Mouse (Mus musculus) kidney, embryonic 15.5 days (tissue): ENCODE measurements around the gene Abhd2. TPM values are rescaled to one million over a fixed set of nuclear protein-coding genes. Genes with fewer than 3 reads are reported as not detected.
A peak's percentile ranks its signal among the peaks of the same experiment; 100 is the strongest.

Experiments used
- ATAC-seq: fragments of 200-750 bp; cut with Nextera tagmentation; replicated peaks from 2 replicates; pipeline ENCODE4 v1.8.0; 2017; ENCODE audit warnings: moderate TSS enrichment; ENCODE audit not compliant: low FRiP score
- H3K27ac ChIP-seq: fragments of 300-500 bp; sonication (generic); 2 replicates; pipeline ENCODE4 v1.5.1; 2015; ENCODE audit warnings: mild to moderate bottlenecking, inconsistent platforms
- H3K27me3 ChIP-seq: fragments of 300-500 bp; sonication (generic); 2 replicates; pipeline ENCODE4 v1.6.1; 2015; ENCODE audit warnings: inconsistent platforms
- H3K36me3 ChIP-seq: fragments of 300-500 bp; sonication (generic); 2 replicates; pipeline ENCODE4 v1.6.1; 2015; ENCODE audit warnings: inconsistent platforms
- H3K4me1 ChIP-seq: fragments of 300-500 bp; sonication (generic); 2 replicates; pipeline ENCODE4 v1.6.1; 2015; ENCODE audit warnings: inconsistent platforms
- H3K4me2 ChIP-seq: fragments of 300-500 bp; sonication (generic); 2 replicates; pipeline ENCODE4 v1.6.1; 2015; ENCODE audit warnings: moderate library complexity, mild to moderate bottlenecking, inconsistent platforms
- H3K4me3 ChIP-seq: fragments of 300-500 bp; sonication (generic); replicated peaks from 2 replicates; pipeline ENCODE4 v1.5.1; 2015; ENCODE audit warnings: mild to moderate bottlenecking, inconsistent platforms
- H3K9ac ChIP-seq: fragments of 300-500 bp; sonication (generic); 2 replicates; pipeline ENCODE4 v1.6.1; 2015; ENCODE audit warnings: mild to moderate bottlenecking, inconsistent platforms
- H3K9me3 ChIP-seq: fragments of 300-500 bp; sonication (generic); replicated peaks from 2 replicates; pipeline ENCODE4 v1.6.1; 2016; ENCODE audit warnings: inconsistent platforms
- WGBS: fragments of 180-500 bp; shearing (Covaris S2); methylation state at CpG from one replicate; pipeline ENCODE4 v1.1.7; 2015; ENCODE audit warnings: mixed read lengths; 5-methylcytosine and 5-hydroxymethylcytosine counted together
- polyA plus RNA-seq: library from polyadenylated mRNA; unstranded; fragments of >200 nt; fragmentation: Nextera tagmentation; extraction: Ambion mirVana; gene quantifications from 2 replicates; pipeline ENCODE4 v1.2.1, GENCODE M21; 2015

Gene Abhd2
- polyA plus RNA-seq, 1 experiment from 2014 or later, result 12.2 TPM

- Histone ChIP-seq H3K4me2 (no peak overlapping the region), H3K4me1 (peaks cover 19% of the 10 kb centered on the region), H3K27ac (no peak overlapping the region), H3K27me3 (no peaks in the 10 kb centered on the region), H3K36me3 (no peaks in the 10 kb centered on the region), H3K4me3 (no peak overlapping the region), H3K9me3 (no peaks in the 10 kb centered on the region), H3K9ac (no peak overlapping the region)
- WGBS, result 87% methylated on average over 8 of the region's 8 CpGs
- no peak for ATAC-seq
Measured at GRCm38 (mm10) chr7:79268897-79269296, 4.1 kb upstream of the Abhd2 start.

DNA sequence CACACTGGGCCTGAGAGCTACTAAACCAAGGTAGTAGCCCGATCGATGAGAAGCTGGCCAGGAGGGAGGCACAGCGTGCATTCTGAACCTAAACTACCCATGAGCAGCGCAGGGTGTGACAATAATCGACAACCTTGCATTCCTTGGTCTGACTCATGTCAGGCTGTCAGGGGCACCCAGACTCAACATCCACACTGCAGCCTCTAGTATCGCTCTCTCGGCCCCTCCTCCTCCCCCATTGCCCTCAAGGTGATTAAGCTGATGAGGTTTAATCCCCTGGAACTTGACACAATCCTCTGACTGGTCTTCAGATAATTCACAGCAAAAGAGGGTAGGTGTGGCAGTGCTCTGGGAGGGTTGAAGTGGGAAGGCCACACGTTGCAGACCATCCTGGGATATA, 3.6 kb upstream of the Abhd2 start:
- H3K9me3 ChIP-seq, result no peaks in the 10 kb centered on the region
- H3K4me2 ChIP-seq, result no peak overlapping the region
- no peak overlapping the region for H3K4me3 ChIP-seq
- H3K36me3 ChIP-seq, result no peaks in the 10 kb centered on the region
- no peak for ATAC-seq
- H3K27me3 ChIP-seq, result no peaks in the 10 kb centered on the region
- 45% methylated on average over 8 of the region's 8 CpGs for WGBS
- no peak overlapping the region for H3K27ac ChIP-seq
- no peak overlapping the region for H3K9ac ChIP-seq
- peaks cover 24% of the 10 kb centered on the region for H3K4me1 ChIP-seq

- Histone ChIP-seq H3K27ac (0 out of 2 replicates have a peak overlapping the region, but pooled peaks have one; percentile 33), H3K27me3 (no peaks in the 10 kb centered on the region), H3K4me2 (no peak overlapping the region), H3K9ac (no peak overlapping the region), H3K4me1 (peaks cover 28% of the 10 kb centered on the region), H3K4me3 (no peak overlapping the region), H3K9me3 (no peaks in the 10 kb centered on the region), H3K36me3 (no peaks in the 10 kb centered on the region)
- ATAC-seq, result no peak
- 46% methylated on average over 1 of the region's 1 CpGs for WGBS
Measured at GRCm38 (mm10) chr7:79269866-79270265, 3.1 kb upstream of the Abhd2 start.

DNA sequence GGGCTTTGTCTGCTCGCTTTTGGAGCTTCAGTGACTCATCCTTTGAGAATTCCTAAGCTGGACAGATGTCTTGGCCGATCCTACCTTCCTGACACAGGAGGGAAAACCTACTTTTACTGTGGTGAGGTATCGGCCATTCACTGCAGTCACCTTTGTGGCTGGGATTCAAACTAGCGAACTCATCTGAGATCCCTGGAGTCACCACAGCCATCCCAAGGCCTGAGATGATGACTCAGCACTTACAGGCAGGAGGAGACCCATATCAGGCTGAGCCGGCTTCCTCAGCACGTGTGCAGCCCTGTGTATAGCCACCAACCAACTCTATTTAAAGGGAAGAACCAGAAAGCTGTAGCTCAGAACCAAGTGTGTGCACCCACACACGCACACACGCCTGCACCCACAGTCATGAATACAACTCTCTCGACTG, 2.0 kb upstream of the Abhd2 start:
- 81% methylated on average over 9 of the region's 9 CpGs for WGBS
- Histone ChIP-seq H3K36me3 (no peaks in the 10 kb centered on the region), H3K4me2 (no peak overlapping the region), H3K4me3 (no peak overlapping the region), H3K4me1 (peaks cover 39% of the 10 kb centered on the region), H3K9ac (no peak overlapping the region), H3K27ac (no peak overlapping the region), H3K9me3 (no peaks in the 10 kb centered on the region), H3K27me3 (no peaks in the 10 kb centered on the region)
- ATAC-seq, result no peak

DNA sequence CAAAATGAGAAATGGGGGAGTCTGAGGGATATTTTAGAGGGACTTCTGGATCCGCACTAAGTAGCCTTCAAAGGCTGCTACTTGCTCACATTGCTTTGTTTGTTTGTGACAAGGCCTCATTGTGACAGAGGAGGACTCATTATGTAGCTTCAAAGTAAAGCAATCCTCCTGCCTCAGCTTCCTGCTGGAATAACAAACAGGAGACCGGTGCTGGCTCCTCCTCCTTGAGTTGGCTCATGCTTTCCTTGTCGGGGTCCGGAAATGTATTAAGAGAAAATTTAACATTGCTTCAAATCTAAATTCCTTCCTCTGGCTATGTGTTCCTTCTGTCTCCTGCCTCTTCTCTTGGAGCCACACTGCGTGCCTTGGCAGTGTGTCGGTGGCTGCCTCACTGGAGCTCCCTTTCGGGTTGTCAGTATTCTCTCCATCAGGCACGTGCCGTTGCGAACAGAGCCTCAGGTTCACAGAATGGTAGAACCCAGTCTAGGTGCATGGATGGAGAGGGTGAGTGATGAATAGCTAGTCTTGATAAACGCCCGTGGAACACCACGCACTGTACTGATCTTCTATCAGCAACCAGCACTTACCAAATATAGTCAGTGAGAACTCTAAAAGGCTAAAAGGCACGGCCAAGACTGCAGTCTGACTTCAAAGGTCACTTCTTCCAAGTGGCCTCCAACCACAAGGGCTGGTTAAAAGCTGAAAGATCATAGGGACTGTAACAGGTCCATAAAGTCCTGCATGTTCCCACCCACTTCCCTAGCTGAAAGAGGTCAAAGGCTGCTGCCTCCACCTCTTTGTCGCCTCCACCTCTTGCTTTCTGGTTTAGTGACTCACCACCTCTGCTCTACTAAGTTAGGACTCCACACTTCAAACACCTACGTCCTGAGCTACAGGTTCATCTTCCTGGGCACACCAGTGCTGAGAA, 874 bp upstream of the Abhd2 start:
- Histone ChIP-seq H3K9me3 (no peaks in the 10 kb centered on the region), H3K4me1 (peaks cover 45% of the 10 kb centered on the region), H3K27ac (peak overlapping the region; percentile 59), H3K4me3 (peak overlapping the region; percentile 90), H3K4me2 (peak overlapping the region; percentile 73), H3K36me3 (no peaks in the 10 kb centered on the region), H3K9ac (no peak overlapping the region), H3K27me3 (no peaks in the 10 kb centered on the region)
- WGBS, result 69% methylated on average over 16 of the region's 16 CpGs
- ATAC-seq, result peak; percentile 13

DNA sequence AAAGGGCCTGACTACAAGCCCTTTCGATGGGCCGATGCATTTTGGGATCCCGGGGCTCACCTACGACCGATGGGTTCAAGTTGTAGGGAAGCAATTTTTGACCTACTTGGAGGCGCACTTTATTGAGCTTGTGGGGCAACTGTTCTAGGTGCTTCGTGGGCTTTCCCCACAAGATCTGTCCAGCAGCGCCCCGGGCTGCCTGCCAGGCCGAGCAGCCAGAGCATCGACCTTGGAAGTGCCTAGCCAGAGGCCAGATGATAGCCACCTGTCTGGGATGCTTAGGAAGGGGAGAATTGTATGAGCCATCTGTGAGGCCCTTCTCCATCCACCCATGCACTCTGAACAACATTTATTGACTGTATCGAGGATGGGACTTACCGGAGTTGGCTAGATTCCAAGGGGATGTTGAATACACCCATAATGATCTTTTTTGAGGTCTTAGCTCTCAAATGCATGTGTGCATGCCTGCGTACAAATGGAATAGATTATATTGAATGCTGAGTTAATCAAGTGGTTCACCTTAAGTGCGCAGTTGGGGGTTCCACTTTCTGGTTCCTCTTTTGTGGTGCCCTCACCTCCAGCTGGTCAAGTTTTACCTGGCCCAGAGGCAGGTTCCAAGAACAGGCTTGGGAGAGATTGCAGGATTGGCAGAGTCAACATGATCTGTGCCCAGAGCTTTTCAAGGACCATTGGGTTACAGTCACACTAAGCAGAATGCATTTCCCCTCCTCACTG, 906 bp downstream of the Abhd2 start:
- H3K9ac ChIP-seq, result peak overlapping the region; percentile 84
- peaks cover 54% of the 10 kb centered on the region for H3K4me1 ChIP-seq
- H3K27ac ChIP-seq, result peak overlapping the region; percentile 83
- no peak for ATAC-seq
- peak overlapping the region; percentile 90 for H3K4me3 ChIP-seq
- H3K36me3 ChIP-seq, result no peaks in the 10 kb centered on the region
- peak overlapping the region; percentile 87 for H3K4me2 ChIP-seq
- no peaks in the 10 kb centered on the region for H3K27me3 ChIP-seq
- H3K9me3 ChIP-seq, result no peaks in the 10 kb centered on the region
- 11% methylated on average over 15 of the region's 15 CpGs for WGBS

- Histone ChIP-seq H3K4me3 (peak overlapping the region; percentile 90), H3K27me3 (no peaks in the 10 kb centered on the region), H3K27ac (no peak overlapping the region; the same call in 1 of the 2 replicates), H3K36me3 (no peaks in the 10 kb centered on the region), H3K4me1 (peaks cover 54% of the 10 kb centered on the region), H3K9me3 (no peaks in the 10 kb centered on the region), H3K9ac (no peak overlapping the region), H3K4me2 (peak overlapping the region; percentile 87)
- ATAC-seq, result no peak
- 60% methylated on average over 8 of the region's 8 CpGs for whole genome bisulfite sequencing
Measured at GRCm38 (mm10) chr7:79274473-79275010, 1.5 kb downstream of the Abhd2 start.

- Histone ChIP-seq H3K27me3 (no peaks in the 10 kb centered on the region), H3K4me3 (peak overlapping the region; percentile 35), H3K36me3 (no peaks in the 10 kb centered on the region), H3K4me2 (peak overlapping the region; percentile 87), H3K9ac (no peak overlapping the region), H3K9me3 (no peaks in the 10 kb centered on the region), H3K27ac (peak overlapping the region; percentile 39; the same call in 1 of the 2 replicates), H3K4me1 (peaks cover 57% of the 10 kb centered on the region)
- ATAC-seq, result no peak
- WGBS, result 7% methylated on average over 11 of the region's 11 CpGs
Measured at GRCm38 (mm10) chr7:79275345-79275744, 2.3 kb downstream of the Abhd2 start.

DNA sequence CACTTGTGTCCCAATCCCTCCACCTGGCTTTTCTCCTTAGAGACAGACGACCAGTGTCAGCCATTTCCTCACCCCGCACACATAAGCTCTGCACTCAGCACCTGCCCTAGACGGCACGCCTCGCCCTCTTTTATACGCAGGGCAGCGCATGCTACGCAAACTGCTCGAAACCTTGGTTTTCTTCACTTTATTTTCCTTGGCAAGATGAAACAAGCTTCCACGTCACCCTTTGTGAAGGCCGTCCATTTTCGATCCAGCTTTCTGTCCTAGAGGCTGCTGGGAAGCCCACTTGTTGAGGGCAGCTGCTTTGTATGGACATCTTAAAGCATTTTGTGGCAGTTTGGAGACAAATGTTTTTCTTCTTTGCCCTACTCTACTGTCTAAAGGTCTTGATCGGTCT, 5.4 kb downstream of the Abhd2 start:
- H3K4me3 ChIP-seq, result no peak overlapping the region
- H3K27me3 ChIP-seq, result no peaks in the 10 kb centered on the region
- no peak for ATAC-seq
- H3K9ac ChIP-seq, result no peak overlapping the region
- 76% methylated on average over 13 of the region's 13 CpGs for WGBS
- no peaks in the 10 kb centered on the region for H3K36me3 ChIP-seq
- H3K27ac ChIP-seq, result no peak overlapping the region
- H3K4me1 ChIP-seq, result peaks cover 54% of the 10 kb centered on the region
- H3K9me3 ChIP-seq, result no peaks in the 10 kb centered on the region
- no peak overlapping the region for H3K4me2 ChIP-seq

DNA sequence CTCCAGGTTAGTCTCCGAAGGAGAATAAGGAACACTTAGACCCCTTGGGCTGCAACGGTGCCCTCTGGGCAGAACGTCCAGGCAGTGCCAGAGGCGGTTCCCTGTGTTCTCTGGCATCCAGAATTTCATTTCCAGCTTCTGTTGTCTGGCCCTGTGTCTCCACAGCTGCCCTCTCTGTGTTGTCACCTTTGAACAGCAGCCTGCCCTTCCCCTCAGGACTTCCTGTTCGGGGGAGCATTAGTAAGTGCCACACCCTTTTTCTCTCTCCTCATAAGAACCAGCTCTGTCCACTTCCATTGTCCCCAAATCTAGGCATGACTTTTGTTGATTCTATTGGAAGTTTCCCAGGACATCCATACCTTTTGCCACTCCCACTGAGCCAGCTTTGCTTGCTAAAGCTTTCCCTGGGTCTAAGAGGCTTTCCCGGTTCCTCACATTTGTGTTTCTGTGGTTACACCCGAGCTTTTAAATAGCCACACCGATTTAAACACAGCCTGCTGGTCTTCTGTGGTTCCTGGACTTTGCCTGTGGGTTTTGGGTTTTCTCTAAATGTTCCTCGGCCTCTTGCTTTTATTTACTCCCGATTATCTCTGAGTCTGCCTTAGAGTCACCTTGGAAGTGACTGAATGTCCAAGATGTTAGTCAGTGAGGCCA, 6.5 kb downstream of the Abhd2 start:
- 65% methylated on average over 10 of the region's 10 CpGs for WGBS
- Histone ChIP-seq H3K27ac (peak overlapping the region; percentile 33), H3K4me1 (peaks cover 52% of the 10 kb centered on the region), H3K9ac (0 out of 2 replicates have a peak overlapping the region, but pooled peaks have one; percentile 15), H3K36me3 (no peaks in the 10 kb centered on the region), H3K4me3 (no peak overlapping the region), H3K9me3 (no peaks in the 10 kb centered on the region), H3K27me3 (no peaks in the 10 kb centered on the region), H3K4me2 (no peak overlapping the region)
- ATAC-seq, result no peak

GRCm38 (mm10) chr7:79282883-79283670, 10.1 kb downstream of the Abhd2 start:
- no peak for ATAC-seq
- Histone ChIP-seq H3K9me3 (no peaks in the 10 kb centered on the region), H3K9ac (no peak overlapping the region), H3K27me3 (no peaks in the 10 kb centered on the region), H3K27ac (no peak overlapping the region), H3K4me2 (no peak overlapping the region), H3K4me1 (peaks cover 40% of the 10 kb centered on the region), H3K36me3 (no peaks in the 10 kb centered on the region), H3K4me3 (no peak overlapping the region)
- WGBS, result 83% methylated on average over 12 of the region's 12 CpGs
